Mouse (Mus musculus) bone marrow, adult 2 months (tissue): Measurements from ENCODE around the gene Cacna1d.

ENCODE experiments used
- CTCF ChIP-seq: fragments of 200-500 bp; IDR thresholded peaks from 2 replicates; pipeline ENCODE4 v1.5.1; 2011; ENCODE audit warnings: low read length, control low read depth; ENCODE audit not compliant: control insufficient read depth, insufficient read depth
- POLR2A ChIP-seq: fragments of 200-500 bp; IDR thresholded peaks from 2 replicates; pipeline ENCODE4 v1.6.1; 2011; ENCODE audit warnings: low read depth, mild to moderate bottlenecking, control low read depth, low read length, borderline replicate concordance; ENCODE audit not compliant: control insufficient read depth

GRCm38 (mm10) chr14:30172821-30173755 is 318.2 kb downstream of the Cacna1d start:
- TF ChIP-seq CTCF (no peak), POLR2A (no peak)
